Comparison of ENCODE assay signal across 8 mouse cellular contexts in genomic region chr6:118561225-118561624, GRCm38 (mm10). TPM values are rescaled to one million over a fixed set of nuclear protein-coding genes. Genes with fewer than 3 reads are reported as not detected.
DNase-seq lines count a peak whose midpoint lies in the region; ATAC-seq lines count a peak whose summit lies in the region.

No protein-coding gene starts in this region.

- peak overlapping the region; percentile 79 for H3K4me3 ChIP-seq in liver, embryonic 11.5 days (ENCODE audit: low read depth, low read length)
- H3K4me3 ChIP-seq in embryonic facial prominence, embryonic 13.5 days = peak overlapping the region; percentile 77
- peak overlapping the region; percentile 71 for H3K4me3 ChIP-seq in intestine, embryonic 16.5 days (ENCODE audit: low read length)
- H3K4me3 ChIP-seq in neural tube, embryonic 13.5 days = peak overlapping the region; percentile 54

- DNase-seq in liver, embryonic 11.5 days (ENCODE audit: low spot score) = no peak
- DNase-seq in liver = no peak
- DNase-seq in gastrocnemius, postnatal 25 days = no peak
- no peak for DNase-seq in Muller cell, postnatal 12 days (ENCODE audit: inconsistent ontology term)
- no peak for DNase-seq in right cerebral cortex, adult 2 months (ENCODE audit: low spot score in 2 of 2)

- peak overlapping the region; percentile 86 for H3K9ac ChIP-seq in liver, embryonic 11.5 days (ENCODE audit: low read depth, low read length)
- peak overlapping the region; percentile 90 for H3K9ac ChIP-seq in embryonic facial prominence, embryonic 13.5 days
- H3K9ac ChIP-seq in intestine, embryonic 16.5 days (ENCODE audit: low read depth, low read length) = peak overlapping the region; percentile 87
- H3K9ac ChIP-seq in neural tube, embryonic 13.5 days = peak overlapping the region; percentile 74

- no peaks in the 10 kb centered on the region for H3K9me3 ChIP-seq in liver, embryonic 11.5 days (ENCODE audit: control insufficient read depth, low read length)
- H3K9me3 ChIP-seq in embryonic facial prominence, embryonic 13.5 days = no peaks in the 10 kb centered on the region; the same call in 1 of the 2 replicates
- H3K9me3 ChIP-seq in intestine, embryonic 16.5 days (ENCODE audit: control insufficient read depth, low read length) = no peaks in the 10 kb centered on the region
- H3K9me3 ChIP-seq in neural tube, embryonic 13.5 days = no peaks in the 10 kb centered on the region

- H3K27ac ChIP-seq in liver, embryonic 11.5 days (ENCODE audit: low read depth, low read length) = peak overlapping the region; percentile 76; the same call in 1 of the 2 replicates
- no peak overlapping the region for H3K27ac ChIP-seq in embryonic facial prominence, embryonic 13.5 days
- H3K27ac ChIP-seq in intestine, embryonic 16.5 days (ENCODE audit: low read length) = no peak overlapping the region
- no peak overlapping the region for H3K27ac ChIP-seq in neural tube, embryonic 13.5 days (replicated peaks)

- peaks cover 8% of the 10 kb centered on the region; the same call in 1 of the 2 replicates for H3K4me1 ChIP-seq in liver, embryonic 11.5 days (replicated peaks; ENCODE audit: control insufficient read depth, insufficient read depth, low read length)
- H3K4me1 ChIP-seq in embryonic facial prominence, embryonic 13.5 days = peaks cover 30% of the 10 kb centered on the region
- peaks cover 5% of the 10 kb centered on the region; the same call in 1 of the 2 replicates for H3K4me1 ChIP-seq in intestine, embryonic 16.5 days (ENCODE audit: control insufficient read depth, insufficient read depth, low read length)
- peaks cover 40% of the 10 kb centered on the region for H3K4me1 ChIP-seq in neural tube, embryonic 13.5 days (replicated peaks)

- peaks cover 4% of the 10 kb centered on the region; the same call in 1 of the 2 replicates for H3K36me3 ChIP-seq in liver, embryonic 11.5 days (ENCODE audit: control insufficient read depth, insufficient read depth, low read length)
- H3K36me3 ChIP-seq in embryonic facial prominence, embryonic 13.5 days = peaks cover 28% of the 10 kb centered on the region
- H3K36me3 ChIP-seq in intestine, embryonic 16.5 days (ENCODE audit: control insufficient read depth, insufficient read depth, low read length) = peaks cover 9% of the 10 kb centered on the region; the same call in 1 of the 2 replicates
- H3K36me3 ChIP-seq in neural tube, embryonic 13.5 days = peaks cover 28% of the 10 kb centered on the region

- H3K27me3 ChIP-seq in liver, embryonic 11.5 days (replicated peaks; ENCODE audit: control insufficient read depth, insufficient read depth, low read length) = no peaks in the 10 kb centered on the region
- H3K27me3 ChIP-seq in embryonic facial prominence, embryonic 13.5 days = no peaks in the 10 kb centered on the region
- no peaks in the 10 kb centered on the region for H3K27me3 ChIP-seq in intestine, embryonic 16.5 days (replicated peaks; ENCODE audit: control insufficient read depth, insufficient read depth, low read length)
- no peaks in the 10 kb centered on the region for H3K27me3 ChIP-seq in neural tube, embryonic 13.5 days

- WGBS in liver, embryonic 11.5 days = 67% methylated on average over 8 of the region's 8 CpGs
- 73% methylated on average over 8 of the region's 8 CpGs for WGBS in embryonic facial prominence, embryonic 13.5 days
- WGBS in intestine, embryonic 16.5 days = 77% methylated on average over 8 of the region's 8 CpGs
- WGBS in neural tube, embryonic 13.5 days = 84% methylated on average over 8 of the region's 8 CpGs

- peak overlapping the region; percentile 90 for H3K4me2 ChIP-seq in liver, embryonic 11.5 days
- peak overlapping the region; percentile 84 for H3K4me2 ChIP-seq in embryonic facial prominence, embryonic 13.5 days
- peak overlapping the region; percentile 82 for H3K4me2 ChIP-seq in intestine, embryonic 16.5 days (ENCODE audit: low read depth, low read length)
- H3K4me2 ChIP-seq in neural tube, embryonic 13.5 days = peak overlapping the region; percentile 63

- ATAC-seq in liver, embryonic 11.5 days (replicated peaks; ENCODE audit: low FRiP score) = no peak
- ATAC-seq in embryonic facial prominence, embryonic 13.5 days (ENCODE audit: insufficient number of reproducible peaks, insufficient read depth, low FRiP score, low TSS enrichment, low read depth) = no peak
- ATAC-seq in intestine, embryonic 16.5 days = no peak
- no peak for ATAC-seq in neural tube, embryonic 13.5 days (ENCODE audit: low read depth)

RNA-seq across cellular contexts. Expression of gene Ankrd26, which starts 0.8 kb away (rescaled TPM):
- polyA plus RNA-seq in liver, embryonic 11.5 days (2014; fragmentation: Nextera tagmentation; extraction: Ambion mirVana) = 14.9 and 16.2 TPM in 2 replicates
- polyA plus RNA-seq in embryonic facial prominence, embryonic 13.5 days (2015; fragmentation: Nextera tagmentation; extraction: Ambion mirVana) = 16.9 and 17.5 TPM in 2 replicates
- 8.2 and 8.6 TPM in 2 replicates for polyA plus RNA-seq in intestine, embryonic 16.5 days (2015; fragmentation: Nextera tagmentation; extraction: Ambion mirVana)
- 14.5 and 16.8 TPM in 2 replicates for polyA plus RNA-seq in neural tube, embryonic 13.5 days (2015; fragmentation: Nextera tagmentation; extraction: Ambion mirVana)
- 1 to 10 TPM; 1.8 to 2.7 TPM for total RNA-seq in gastrocnemius, postnatal 25 days (2021)
